Mouse (Mus musculus) embryonic facial prominence, embryonic 12.5 days (tissue): ENCODE results near the gene Mylk. TPM values are rescaled to one million over a fixed set of nuclear protein-coding genes. Genes with fewer than 3 reads are reported as not detected.

Experiments used
- ATAC-seq: fragments of 200-750 bp; cut with Nextera tagmentation; 2 replicates; pipeline ENCODE4 v1.8.0; 2017; ENCODE audit not compliant: insufficient number of reproducible peaks, insufficient read depth, low FRiP score, low TSS enrichment
- H3K27ac ChIP-seq: fragments of 300-500 bp; sonication (generic); 2 replicates; pipeline ENCODE4 v1.5.1; 2016; ENCODE audit warnings: mild to moderate bottlenecking
- H3K27me3 ChIP-seq: fragments of 300-500 bp; sonication (generic); 2 replicates; pipeline ENCODE4 v1.6.1; 2016; ENCODE audit warnings: mild to moderate bottlenecking, moderate library complexity
- H3K36me3 ChIP-seq: fragments of 300-500 bp; sonication (generic); 2 replicates; pipeline ENCODE4 v1.6.1; 2016; ENCODE audit warnings: mild to moderate bottlenecking
- H3K4me1 ChIP-seq: fragments of 300-500 bp; sonication (generic); 2 replicates; pipeline ENCODE4 v1.6.1; 2016
- H3K4me2 ChIP-seq: fragments of 300-500 bp; sonication (generic); replicated peaks from 2 replicates; pipeline ENCODE4 v1.6.1; 2016; ENCODE audit warnings: mild to moderate bottlenecking, moderate library complexity
- H3K4me3 ChIP-seq: fragments of 300-500 bp; sonication (generic); 2 replicates; pipeline ENCODE4 v1.5.1; 2016; ENCODE audit warnings: mild to moderate bottlenecking
- H3K9ac ChIP-seq: fragments of 300-500 bp; sonication (generic); 2 replicates; pipeline ENCODE4 v1.6.1; 2016; ENCODE audit warnings: mild to moderate bottlenecking, moderate library complexity
- H3K9me3 ChIP-seq: fragments of 300-500 bp; sonication (generic); 2 replicates; pipeline ENCODE4 v1.6.1; 2016; ENCODE audit warnings: mild to moderate bottlenecking, moderate library complexity
- WGBS: fragments of 180-500 bp; shearing (Covaris S2); methylation state at CpG from one replicate; pipeline ENCODE4 v1.1.7; 2016; 5-methylcytosine and 5-hydroxymethylcytosine counted together
- polyA plus RNA-seq: library from polyadenylated mRNA; unstranded; fragments of >200 nt; fragmentation: Nextera tagmentation; extraction: Ambion mirVana; gene quantifications from 2 replicates; pipeline ENCODE4 v1.2.1, GENCODE M21; 2016

The Mylk gene
- polyA plus RNA-seq, 1 experiment from 2014 or later = 9.0 TPM

- Histone ChIP-seq H3K9ac (no peak overlapping the region), H3K27me3 (no peaks in the 10 kb centered on the region), H3K4me2 (0 out of 2 replicates have a peak overlapping the region, but pooled peaks have one; percentile 10), H3K9me3 (no peaks in the 10 kb centered on the region), H3K27ac (peak overlapping the region; percentile 90), H3K36me3 (no peaks in the 10 kb centered on the region), H3K4me3 (no peak overlapping the region), H3K4me1 (peaks cover 43% of the 10 kb centered on the region)
- ATAC-seq = peak; percentile 87
- 15% methylated on average over 9 of the region's 9 CpGs for WGBS
These were observed 190.7 kb downstream of the Mylk start for GRCm38 (mm10) chr16:34935514-34936338.

- Histone ChIP-seq H3K4me1 (peaks cover 40% of the 10 kb centered on the region), H3K9ac (no peak overlapping the region), H3K9me3 (no peaks in the 10 kb centered on the region), H3K27ac (peak overlapping the region; percentile 90), H3K36me3 (no peaks in the 10 kb centered on the region), H3K4me2 (0 out of 2 replicates have a peak overlapping the region, but pooled peaks have one; percentile 10), H3K27me3 (no peaks in the 10 kb centered on the region), H3K4me3 (no peak overlapping the region)
- 35% methylated on average over 9 of the region's 9 CpGs for WGBS
- no peak for ATAC-seq
These were observed 191.4 kb downstream of the Mylk start for GRCm38 (mm10) chr16:34936339-34936810.

GRCm38 (mm10) chr16:34937611-34938010, 192.6 kb downstream of the Mylk start:
- H3K27ac ChIP-seq = peak overlapping the region; percentile 90
- H3K4me2 ChIP-seq = no peak overlapping the region
- H3K27me3 ChIP-seq = no peaks in the 10 kb centered on the region
- no peak overlapping the region for H3K4me3 ChIP-seq
- no peak for ATAC-seq
- WGBS = 55% methylated on average over 4 of the region's 4 CpGs
- no peak overlapping the region for H3K9ac ChIP-seq
- H3K36me3 ChIP-seq = no peaks in the 10 kb centered on the region
- H3K4me1 ChIP-seq = peaks cover 45% of the 10 kb centered on the region
- H3K9me3 ChIP-seq = no peaks in the 10 kb centered on the region

GRCm38 (mm10) chr16:34938248-34938647, 193.2 kb downstream of the Mylk start:
- Histone ChIP-seq H3K9me3 (no peaks in the 10 kb centered on the region), H3K27me3 (no peaks in the 10 kb centered on the region), H3K27ac (0 out of 2 replicates have a peak overlapping the region, but pooled peaks have one; percentile 36), H3K4me3 (no peak overlapping the region), H3K9ac (no peak overlapping the region), H3K4me2 (no peak overlapping the region), H3K36me3 (no peaks in the 10 kb centered on the region), H3K4me1 (peaks cover 45% of the 10 kb centered on the region)
- 89% methylated on average over 2 of the region's 2 CpGs for WGBS
- ATAC-seq = no peak

- H3K9me3 ChIP-seq = no peaks in the 10 kb centered on the region
- no peak overlapping the region for H3K27ac ChIP-seq
- no peak overlapping the region for H3K4me2 ChIP-seq
- no peaks in the 10 kb centered on the region for H3K36me3 ChIP-seq
- WGBS = 70% methylated on average over 5 of the region's 5 CpGs
- peaks cover 41% of the 10 kb centered on the region for H3K4me1 ChIP-seq
- no peak for ATAC-seq
- no peak overlapping the region for H3K9ac ChIP-seq
- no peak overlapping the region for H3K4me3 ChIP-seq
- H3K27me3 ChIP-seq = no peaks in the 10 kb centered on the region
These were observed 194.9 kb downstream of the Mylk start for GRCm38 (mm10) chr16:34939951-34940350.

- WGBS = 63% methylated on average over 5 of the region's 5 CpGs
- Histone ChIP-seq H3K27me3 (no peaks in the 10 kb centered on the region), H3K4me2 (no peak overlapping the region), H3K4me3 (no peak overlapping the region), H3K9ac (no peak overlapping the region), H3K9me3 (no peaks in the 10 kb centered on the region), H3K27ac (no peak overlapping the region), H3K4me1 (peaks cover 38% of the 10 kb centered on the region), H3K36me3 (no peaks in the 10 kb centered on the region)
- no peak for ATAC-seq
These were observed 195.4 kb downstream of the Mylk start for GRCm38 (mm10) chr16:34940363-34940762.

GRCm38 (mm10) chr16:34941915-34942314, 196.9 kb downstream of the Mylk start:
- H3K9ac ChIP-seq = no peak overlapping the region
- no peaks in the 10 kb centered on the region for H3K9me3 ChIP-seq
- 43% methylated on average over 3 of the region's 3 CpGs for WGBS
- H3K4me3 ChIP-seq = no peak overlapping the region
- no peaks in the 10 kb centered on the region for H3K27me3 ChIP-seq
- H3K36me3 ChIP-seq = no peaks in the 10 kb centered on the region
- no peak for ATAC-seq
- no peak overlapping the region for H3K27ac ChIP-seq
- H3K4me2 ChIP-seq = no peak overlapping the region
- peaks cover 23% of the 10 kb centered on the region for H3K4me1 ChIP-seq

GRCm38 (mm10) chr16:34946301-34946700, 201.3 kb downstream of the Mylk start:
- Histone ChIP-seq H3K4me3 (no peak overlapping the region), H3K36me3 (no peaks in the 10 kb centered on the region), H3K27me3 (no peaks in the 10 kb centered on the region), H3K27ac (no peak overlapping the region), H3K9ac (no peak overlapping the region), H3K4me1 (0 out of 2 replicates have a peak, but pooled peaks cover 5% of the 10 kb centered on the region), H3K4me2 (no peak overlapping the region), H3K9me3 (no peaks in the 10 kb centered on the region)
- WGBS = 89% methylated on average over 3 of the region's 3 CpGs
- ATAC-seq = no peak

GRCm38 (mm10) chr16:34950935-34951334, 205.9 kb downstream of the Mylk start:
- ATAC-seq = no peak
- Histone ChIP-seq H3K27me3 (no peaks in the 10 kb centered on the region), H3K9ac (no peak overlapping the region), H3K4me1 (no peaks in the 10 kb centered on the region), H3K4me2 (no peak overlapping the region), H3K27ac (no peak overlapping the region), H3K4me3 (no peak overlapping the region), H3K36me3 (0 out of 2 replicates have a peak, but pooled peaks cover 4% of the 10 kb centered on the region), H3K9me3 (0 out of 2 replicates have a peak, but pooled peaks cover 4% of the 10 kb centered on the region)
- WGBS = 85% methylated on average over 9 of the region's 9 CpGs

- no peaks in the 10 kb centered on the region for H3K27me3 ChIP-seq
- peaks cover 3% of the 10 kb centered on the region; the same call in 1 of the 2 replicates for H3K4me1 ChIP-seq
- 77% methylated on average over 5 of the region's 5 CpGs for WGBS
- H3K4me2 ChIP-seq = no peak overlapping the region
- H3K36me3 ChIP-seq = 0 out of 2 replicates have a peak, but pooled peaks cover 4% of the 10 kb centered on the region
- H3K9me3 ChIP-seq = 0 out of 2 replicates have a peak, but pooled peaks cover 4% of the 10 kb centered on the region
- H3K4me3 ChIP-seq = no peak overlapping the region
- no peak for ATAC-seq
- no peak overlapping the region for H3K9ac ChIP-seq
- H3K27ac ChIP-seq = no peak overlapping the region
These were observed 207.2 kb downstream of the Mylk start for GRCm38 (mm10) chr16:34952254-34952653.

- Histone ChIP-seq H3K27me3 (no peaks in the 10 kb centered on the region), H3K4me2 (no peak overlapping the region), H3K4me1 (peaks cover 5% of the 10 kb centered on the region; the same call in 1 of the 2 replicates), H3K36me3 (0 out of 2 replicates have a peak, but pooled peaks cover 4% of the 10 kb centered on the region), H3K9me3 (0 out of 2 replicates have a peak, but pooled peaks cover 4% of the 10 kb centered on the region), H3K27ac (no peak overlapping the region), H3K9ac (no peak overlapping the region), H3K4me3 (no peak overlapping the region)
- WGBS = 71% methylated on average over 3 of the region's 3 CpGs
- no peak for ATAC-seq
These were observed 207.8 kb downstream of the Mylk start for GRCm38 (mm10) chr16:34952798-34953197.

GRCm38 (mm10) chr16:34953501-34953900, 208.5 kb downstream of the Mylk start:
- H3K27ac ChIP-seq = no peak overlapping the region
- H3K4me1 ChIP-seq = peaks cover 8% of the 10 kb centered on the region
- 93% methylated on average over 10 of the region's 10 CpGs for WGBS
- no peak overlapping the region for H3K4me2 ChIP-seq
- H3K4me3 ChIP-seq = no peak overlapping the region
- no peak for ATAC-seq
- H3K27me3 ChIP-seq = no peaks in the 10 kb centered on the region
- 0 out of 2 replicates have a peak, but pooled peaks cover 4% of the 10 kb centered on the region for H3K9me3 ChIP-seq
- H3K36me3 ChIP-seq = 0 out of 2 replicates have a peak, but pooled peaks cover 4% of the 10 kb centered on the region
- no peak overlapping the region for H3K9ac ChIP-seq
